Mouse (Mus musculus): ENCODE measurements around the gene Nup107. TPM values are rescaled to one million over a fixed set of nuclear protein-coding genes. Genes with fewer than 3 reads are reported as not detected.

Nup107 gene
- polyA plus RNA-seq, 1 experiment from 2014 or later = 87.6 TPM

- Histone ChIP-seq H3K4me2 (ENCODE audit: low read depth) (no peak overlapping the region), H3K4me3 (ENCODE audit: low read depth, low read length) (no peak overlapping the region), H3K27ac (ENCODE audit: low read depth, low read length) (no peak overlapping the region), H3K27me3 (ENCODE audit: control insufficient read depth, insufficient read depth, low read length) (no peaks in the 10 kb centered on the region), H3K9ac (ENCODE audit: low read length) (no peak overlapping the region), H3K4me1 (ENCODE audit: control insufficient read depth, insufficient read depth, low read length) (no peaks in the 10 kb centered on the region), H3K36me3 (ENCODE audit: control insufficient read depth, insufficient read depth, low read length) (peaks cover 25% of the 10 kb centered on the region), H3K9me3 (ENCODE audit: control insufficient read depth, low read length) (no peaks in the 10 kb centered on the region)
- 95% methylated on average over 13 of the region's 13 CpGs for whole genome bisulfite sequencing
- no peak for ATAC-seq (ENCODE audit: insufficient read depth, low FRiP score, low TSS enrichment)
- DNase-seq (ENCODE audit: low spot score) = no peak
Measured at GRCm38 (mm10) chr10:117783786-117784420, 8.6 kb downstream of the Nup107 start.

GRCm38 (mm10) chr10:117782491-117783260, 9.8 kb downstream of the Nup107 start:
- no peak for ATAC-seq (ENCODE audit: insufficient read depth, low FRiP score, low TSS enrichment)
- Histone ChIP-seq H3K27me3 (ENCODE audit: control insufficient read depth, insufficient read depth, low read length) (no peaks in the 10 kb centered on the region), H3K27ac (ENCODE audit: low read depth, low read length) (no peak overlapping the region), H3K36me3 (ENCODE audit: control insufficient read depth, insufficient read depth, low read length) (peaks cover 24% of the 10 kb centered on the region), H3K4me2 (ENCODE audit: low read depth) (no peak overlapping the region), H3K4me3 (ENCODE audit: low read depth, low read length) (no peak overlapping the region), H3K9ac (ENCODE audit: low read length) (no peak overlapping the region), H3K4me1 (ENCODE audit: control insufficient read depth, insufficient read depth, low read length) (no peaks in the 10 kb centered on the region), H3K9me3 (ENCODE audit: control insufficient read depth, low read length) (no peaks in the 10 kb centered on the region)
- 92% methylated on average over 14 of the region's 14 CpGs for WGBS
- DNase-seq (ENCODE audit: low spot score) = no peak

- Histone ChIP-seq H3K4me2 (ENCODE audit: low read depth) (no peak overlapping the region), H3K27me3 (ENCODE audit: control insufficient read depth, insufficient read depth, low read length) (no peaks in the 10 kb centered on the region), H3K9me3 (ENCODE audit: control insufficient read depth, low read length) (no peaks in the 10 kb centered on the region), H3K9ac (ENCODE audit: low read length) (no peak overlapping the region), H3K36me3 (ENCODE audit: control insufficient read depth, insufficient read depth, low read length) (peaks cover 24% of the 10 kb centered on the region), H3K4me3 (ENCODE audit: low read depth, low read length) (no peak overlapping the region), H3K4me1 (ENCODE audit: control insufficient read depth, insufficient read depth, low read length) (no peaks in the 10 kb centered on the region), H3K27ac (ENCODE audit: low read depth, low read length) (no peak overlapping the region)
- DNase-seq (ENCODE audit: low spot score) (no peak), ATAC-seq (ENCODE audit: insufficient read depth, low FRiP score, low TSS enrichment) (no peak)
- WGBS = 89% methylated on average over 2 of the region's 2 CpGs
Measured at GRCm38 (mm10) chr10:117782056-117782455, 10.4 kb downstream of the Nup107 start.

- no peak overlapping the region for H3K4me2 ChIP-seq (ENCODE audit: low read depth)
- no peak overlapping the region for H3K9ac ChIP-seq (ENCODE audit: low read length)
- ATAC-seq (ENCODE audit: insufficient read depth, low FRiP score, low TSS enrichment) (no peak), DNase-seq (ENCODE audit: low spot score) (no peak)
- H3K4me3 ChIP-seq (ENCODE audit: low read depth, low read length) = no peak overlapping the region
- peaks cover 22% of the 10 kb centered on the region for H3K36me3 ChIP-seq (ENCODE audit: control insufficient read depth, insufficient read depth, low read length)
- H3K27ac ChIP-seq (ENCODE audit: low read depth, low read length) = no peak overlapping the region
- no peaks in the 10 kb centered on the region for H3K4me1 ChIP-seq (ENCODE audit: control insufficient read depth, insufficient read depth, low read length)
- no peaks in the 10 kb centered on the region for H3K9me3 ChIP-seq (ENCODE audit: control insufficient read depth, low read length)
- 94% methylated on average over 17 of the region's 17 CpGs for WGBS
- no peaks in the 10 kb centered on the region for H3K27me3 ChIP-seq (ENCODE audit: control insufficient read depth, insufficient read depth, low read length)
Measured at GRCm38 (mm10) chr10:117781021-117781725, 11.3 kb downstream of the Nup107 start.

GRCm38 (mm10) chr10:117780306-117780911, 12.1 kb downstream of the Nup107 start:
- H3K4me1 ChIP-seq (ENCODE audit: control insufficient read depth, insufficient read depth, low read length) = no peaks in the 10 kb centered on the region
- no peak overlapping the region for H3K27ac ChIP-seq (ENCODE audit: low read depth, low read length)
- ATAC-seq (ENCODE audit: insufficient read depth, low FRiP score, low TSS enrichment) (no peak), DNase-seq (ENCODE audit: low spot score) (no peak)
- no peaks in the 10 kb centered on the region for H3K27me3 ChIP-seq (ENCODE audit: control insufficient read depth, insufficient read depth, low read length)
- no peak overlapping the region for H3K4me3 ChIP-seq (ENCODE audit: low read depth, low read length)
- no peak overlapping the region for H3K4me2 ChIP-seq (ENCODE audit: low read depth)
- no peak overlapping the region for H3K9ac ChIP-seq (ENCODE audit: low read length)
- no peaks in the 10 kb centered on the region for H3K9me3 ChIP-seq (ENCODE audit: control insufficient read depth, low read length)
- H3K36me3 ChIP-seq (ENCODE audit: control insufficient read depth, insufficient read depth, low read length) = peaks cover 25% of the 10 kb centered on the region
- 96% methylated on average over 6 of the region's 6 CpGs for WGBS

GRCm38 (mm10) chr10:117779581-117780305, 12.8 kb downstream of the Nup107 start:
- WGBS = 93% methylated on average over 8 of the region's 8 CpGs
- Histone ChIP-seq H3K4me2 (ENCODE audit: low read depth) (no peak overlapping the region), H3K27me3 (ENCODE audit: control insufficient read depth, insufficient read depth, low read length) (no peaks in the 10 kb centered on the region), H3K4me3 (ENCODE audit: low read depth, low read length) (no peak overlapping the region), H3K4me1 (ENCODE audit: control insufficient read depth, insufficient read depth, low read length) (no peaks in the 10 kb centered on the region), H3K27ac (ENCODE audit: low read depth, low read length) (no peak overlapping the region), H3K36me3 (ENCODE audit: control insufficient read depth, insufficient read depth, low read length) (peaks cover 20% of the 10 kb centered on the region), H3K9me3 (ENCODE audit: control insufficient read depth, low read length) (no peaks in the 10 kb centered on the region), H3K9ac (ENCODE audit: low read length) (no peak overlapping the region)
- no peak for ATAC-seq (ENCODE audit: insufficient read depth, low FRiP score, low TSS enrichment)
- DNase-seq (ENCODE audit: low spot score) = no peak

- H3K27me3 ChIP-seq (ENCODE audit: control insufficient read depth, insufficient read depth, low read length) = no peaks in the 10 kb centered on the region
- no peak for ATAC-seq (ENCODE audit: insufficient read depth, low FRiP score, low TSS enrichment)
- 93% methylated on average over 4 of the region's 4 CpGs for WGBS
- H3K9me3 ChIP-seq (ENCODE audit: control insufficient read depth, low read length) = no peaks in the 10 kb centered on the region
- H3K4me1 ChIP-seq (ENCODE audit: control insufficient read depth, insufficient read depth, low read length) = no peaks in the 10 kb centered on the region
- H3K4me2 ChIP-seq (ENCODE audit: low read depth) = no peak overlapping the region
- DNase-seq (ENCODE audit: low spot score) = no peak
- no peak overlapping the region for H3K9ac ChIP-seq (ENCODE audit: low read length)
- no peak overlapping the region for H3K27ac ChIP-seq (ENCODE audit: low read depth, low read length)
- no peak overlapping the region for H3K4me3 ChIP-seq (ENCODE audit: low read depth, low read length)
- peaks cover 23% of the 10 kb centered on the region for H3K36me3 ChIP-seq (ENCODE audit: control insufficient read depth, insufficient read depth, low read length)
Measured at GRCm38 (mm10) chr10:117778951-117779350, 13.6 kb downstream of the Nup107 start.

GRCm38 (mm10) chr10:117778328-117778910, 14.1 kb downstream of the Nup107 start:
- Histone ChIP-seq H3K27me3 (ENCODE audit: control insufficient read depth, insufficient read depth, low read length) (no peaks in the 10 kb centered on the region), H3K36me3 (ENCODE audit: control insufficient read depth, insufficient read depth, low read length) (peaks cover 24% of the 10 kb centered on the region), H3K4me3 (ENCODE audit: low read depth, low read length) (no peak overlapping the region), H3K4me1 (ENCODE audit: control insufficient read depth, insufficient read depth, low read length) (no peaks in the 10 kb centered on the region), H3K9ac (ENCODE audit: low read length) (no peak overlapping the region), H3K9me3 (ENCODE audit: control insufficient read depth, low read length) (no peaks in the 10 kb centered on the region), H3K27ac (ENCODE audit: low read depth, low read length) (no peak overlapping the region), H3K4me2 (ENCODE audit: low read depth) (no peak overlapping the region)
- ATAC-seq (ENCODE audit: insufficient read depth, low FRiP score, low TSS enrichment) (no peak), DNase-seq (ENCODE audit: low spot score) (no peak)
- WGBS = 93% methylated on average over 12 of the region's 12 CpGs
